Mouse (Mus musculus): ENCODE results near the gene Srp9. TPM values are rescaled to one million over a fixed set of nuclear protein-coding genes. Genes with fewer than 3 reads are reported as not detected.
A peak's percentile ranks its signal among the peaks of the same experiment; 100 is the strongest.

The Srp9 gene
- polyA plus RNA-seq, 1 experiment, result 87.8 TPM

- Histone ChIP-seq H3K27ac (ENCODE audit: insufficient read depth, low read length) (peak overlapping the region; percentile 100), H3K9me3 (replicated peaks; ENCODE audit: control insufficient read depth, insufficient read depth, low read length, poor library complexity, severe bottlenecking) (peaks cover 16% of the 10 kb centered on the region), H3K27me3 (ENCODE audit: control insufficient read depth, insufficient read depth, low read length, poor library complexity, severe bottlenecking) (no peaks in the 10 kb centered on the region), H3K4me1 (ENCODE audit: control insufficient read depth, insufficient read depth, low read length) (no peaks in the 10 kb centered on the region), H3K4me3 (ENCODE audit: low read depth, low read length) (no peak overlapping the region), H3K36me3 (ENCODE audit: control insufficient read depth, insufficient read depth, low read length, poor library complexity, severe bottlenecking) (no peaks in the 10 kb centered on the region), H3K9ac (ENCODE audit: low read depth, poor library complexity, severe bottlenecking) (no peak overlapping the region)
- TF ChIP-seq EP300 (IDR thresholded peaks at IDR 0.05; ENCODE audit: insufficient read depth, low read depth, low read length) (peak; percentile 92), POLR2A (IDR thresholded peaks at IDR 0.05; ENCODE audit: insufficient read depth, low read length) (no peak)
These were observed 57.1 kb downstream of the Srp9 start for GRCm38 (mm10) chr1:182181456-182182305.

Other genes with a start within 250 kb of the Srp9 start
- 357 and 369 TPM in 2 replicates for gene Enah, start 104.7 kb upstream of the Srp9 start, polyA plus RNA-seq (2011; ENCODE audit: insufficient read depth, insufficient read length, low read depth, missing spikeins)
- not detected in 2 replicates for gene Vmn1r1, start 39.7 kb downstream of the Srp9 start, polyA plus RNA-seq (2011; ENCODE audit: insufficient read depth, insufficient read length, low read depth, missing spikeins)
- gene Degs1, start 158.1 kb downstream of the Srp9 start, polyA plus RNA-seq (2011; ENCODE audit: insufficient read depth, insufficient read length, low read depth, missing spikeins), result 124 and 127 TPM in 2 replicates
- gene Fbxo28, start 216.9 kb downstream of the Srp9 start, polyA plus RNA-seq (2011; ENCODE audit: insufficient read depth, insufficient read length, low read depth, missing spikeins), result 32.9 and 36.8 TPM in 2 replicates